Mouse (Mus musculus) small intestine, adult 2 months (tissue): ENCODE measurements around the gene Mrpl12.

Experiments used
- CTCF ChIP-seq: fragments of 200-500 bp; IDR thresholded peaks from 2 replicates; pipeline ENCODE4 v1.5.1; 2012; ENCODE audit warnings: low read depth, mild to moderate bottlenecking, control low read depth, inconsistent platforms, low read length, moderate library complexity, mixed read lengths; ENCODE audit not compliant: insufficient replicate concordance, insufficient read length; ENCODE audit errors: extremely low read depth
- POLR2A ChIP-seq: fragments of 200-500 bp; IDR thresholded peaks from 2 replicates; pipeline ENCODE4 v1.6.1; 2012; ENCODE audit warnings: low read depth, mild to moderate bottlenecking, control low read depth, inconsistent platforms, low read length, moderate library complexity

DNA sequence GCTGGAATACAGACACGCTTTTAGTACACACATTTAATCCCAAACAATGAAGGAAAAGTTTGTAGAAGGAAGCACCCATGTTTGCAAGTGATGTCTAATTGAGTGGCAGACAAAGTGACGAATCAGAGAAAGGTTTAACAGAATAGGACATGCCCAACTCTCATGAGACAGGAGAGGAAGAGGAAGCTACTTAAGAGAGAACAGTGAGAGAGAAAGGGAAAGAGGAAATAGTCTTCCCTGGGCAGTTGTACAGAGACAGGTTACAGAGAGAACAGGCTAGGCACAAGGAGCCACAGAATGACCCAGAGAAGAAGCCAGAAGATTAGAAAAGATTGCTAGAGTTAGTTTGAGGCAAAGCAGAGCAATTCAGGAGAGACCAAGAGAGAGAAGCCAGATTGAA is 41.5 kb downstream of the Mrpl12 start:
- no peak for TF ChIP-seq CTCF
- TF ChIP-seq POLR2A, result no peak
